Mouse (Mus musculus) kidney, postnatal 36 days (tissue): ENCODE measurements around the gene Fam89b.

ENCODE experiments used
- DNase-seq, 2 experiments: peaks; one replicate each; pipeline ENCODE4 v3.0.0; 2021 to 2022; ENCODE audit warnings: mixed read lengths in 2 of 2

Fam89b gene

DNA sequence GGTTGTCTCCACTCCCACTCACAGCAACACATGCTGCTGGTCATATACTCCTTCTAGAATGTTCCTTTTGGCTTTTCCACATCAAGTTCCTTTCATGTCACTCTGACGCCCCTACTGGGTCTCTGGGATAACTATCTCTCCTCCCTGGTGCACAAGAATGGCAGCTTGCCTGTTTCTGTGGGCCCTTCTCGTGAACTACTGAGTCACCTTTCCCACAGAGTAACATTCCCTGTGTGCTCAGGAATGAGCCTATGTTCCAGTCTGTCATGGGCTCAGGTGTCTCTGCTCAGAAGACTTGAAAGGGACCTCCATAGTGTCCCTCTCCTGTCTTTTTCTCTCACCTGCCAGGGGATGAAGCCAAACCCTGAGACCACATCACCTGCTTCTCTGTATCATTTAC lies 10.0 kb upstream of the Fam89b start:
- no peak for DNase-seq

DNA sequence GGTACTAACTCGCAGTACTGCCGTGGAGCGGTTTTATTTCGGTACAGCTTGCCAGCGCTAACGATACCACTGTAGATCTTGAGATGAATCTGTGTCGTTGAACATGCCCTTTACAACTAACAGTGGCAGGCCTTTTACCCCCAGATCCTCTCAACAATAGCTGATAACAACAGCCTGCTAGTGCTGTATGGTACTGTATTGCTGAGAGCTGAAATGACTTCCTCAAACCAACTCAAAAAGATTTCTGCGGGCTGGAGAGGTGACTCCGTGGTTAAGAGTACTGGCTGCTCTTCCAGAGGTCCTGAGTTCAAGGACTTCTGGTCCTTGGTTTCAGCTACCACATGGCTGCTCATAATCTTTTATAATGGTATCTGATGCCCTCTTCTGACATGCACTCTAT lies 4.9 kb upstream of the Fam89b start:
- DNase-seq: no peak

DNA sequence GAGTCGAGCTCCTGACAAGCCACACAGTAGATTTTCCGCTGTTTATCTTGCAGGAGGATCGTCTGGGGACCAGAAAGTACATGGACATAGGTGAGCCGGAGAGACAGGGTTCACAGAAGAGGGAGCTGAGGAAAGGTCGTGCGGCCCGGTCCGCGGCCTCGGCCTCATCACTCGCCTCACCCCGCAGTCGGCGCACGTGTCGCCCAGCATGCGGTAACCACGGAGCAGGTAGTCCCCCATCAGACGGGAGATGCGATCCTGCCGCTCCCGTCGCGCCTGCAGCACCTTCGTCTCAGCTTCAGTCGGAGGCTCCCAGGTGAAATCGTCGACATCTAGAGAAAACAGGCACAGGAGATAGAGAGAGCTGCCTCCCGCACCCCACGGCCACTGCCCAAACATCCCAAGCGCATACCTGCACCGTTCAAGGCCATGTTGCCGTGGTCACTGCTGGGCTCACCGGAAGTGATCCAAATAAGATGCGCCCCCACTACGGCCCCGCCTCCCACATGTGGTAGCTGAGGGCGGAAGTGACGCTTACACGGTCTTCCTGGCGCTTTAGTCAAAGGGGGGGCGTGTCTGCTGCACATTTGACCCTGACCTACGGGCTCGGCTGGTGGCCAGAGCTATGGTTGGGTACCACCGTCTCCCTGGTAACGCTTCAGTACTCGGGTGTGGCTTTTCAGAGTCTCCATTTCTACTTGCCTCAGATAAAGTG lies 2.0 kb upstream of the Fam89b start:
- DNase-seq: peak; percentile 96 to 97

DNA sequence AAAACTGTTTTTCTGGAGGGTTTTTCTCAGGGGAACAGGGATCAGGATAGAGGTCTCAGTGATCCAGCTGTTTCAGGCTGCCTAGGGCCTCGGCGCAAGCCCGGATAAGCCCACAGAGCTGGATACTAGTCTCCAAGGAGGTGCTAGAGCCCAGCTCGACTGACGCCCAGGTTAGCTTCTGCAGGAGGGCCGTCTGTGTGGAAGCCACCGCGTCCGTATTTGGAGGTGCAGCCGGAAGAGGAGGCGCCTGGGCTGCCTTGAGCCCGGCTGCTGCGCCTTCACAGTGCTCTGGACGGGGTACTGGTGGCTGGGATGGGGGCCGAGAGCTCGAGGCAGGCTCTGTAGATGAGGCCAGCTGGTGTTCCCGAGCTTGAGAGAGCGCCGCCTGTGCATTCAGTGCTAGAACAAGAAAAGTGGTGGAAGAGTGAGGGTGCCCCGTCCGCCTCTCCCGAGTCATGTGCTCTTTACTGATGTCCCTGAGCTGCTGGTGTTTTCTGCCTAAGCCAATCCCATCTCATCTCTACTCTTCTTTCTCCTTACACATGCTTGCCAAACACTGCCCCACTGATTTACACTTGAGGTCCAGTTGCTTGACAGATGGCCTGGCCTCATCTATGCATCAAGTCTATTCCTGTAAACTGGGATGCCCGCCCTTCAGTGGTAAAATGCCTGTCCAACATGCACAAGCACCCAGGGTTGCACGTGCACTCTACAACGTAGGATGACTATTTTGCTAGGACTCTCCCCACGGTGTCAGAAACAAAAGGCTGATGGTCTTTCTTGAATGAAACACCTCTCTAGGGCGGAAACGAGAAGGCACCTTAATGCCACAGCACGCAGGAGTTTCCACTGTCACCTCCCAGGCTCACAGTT lies 1.1 kb upstream of the Fam89b start:
- peak in 1 of 2 experiments; percentile 48 for DNase-seq

DNA sequence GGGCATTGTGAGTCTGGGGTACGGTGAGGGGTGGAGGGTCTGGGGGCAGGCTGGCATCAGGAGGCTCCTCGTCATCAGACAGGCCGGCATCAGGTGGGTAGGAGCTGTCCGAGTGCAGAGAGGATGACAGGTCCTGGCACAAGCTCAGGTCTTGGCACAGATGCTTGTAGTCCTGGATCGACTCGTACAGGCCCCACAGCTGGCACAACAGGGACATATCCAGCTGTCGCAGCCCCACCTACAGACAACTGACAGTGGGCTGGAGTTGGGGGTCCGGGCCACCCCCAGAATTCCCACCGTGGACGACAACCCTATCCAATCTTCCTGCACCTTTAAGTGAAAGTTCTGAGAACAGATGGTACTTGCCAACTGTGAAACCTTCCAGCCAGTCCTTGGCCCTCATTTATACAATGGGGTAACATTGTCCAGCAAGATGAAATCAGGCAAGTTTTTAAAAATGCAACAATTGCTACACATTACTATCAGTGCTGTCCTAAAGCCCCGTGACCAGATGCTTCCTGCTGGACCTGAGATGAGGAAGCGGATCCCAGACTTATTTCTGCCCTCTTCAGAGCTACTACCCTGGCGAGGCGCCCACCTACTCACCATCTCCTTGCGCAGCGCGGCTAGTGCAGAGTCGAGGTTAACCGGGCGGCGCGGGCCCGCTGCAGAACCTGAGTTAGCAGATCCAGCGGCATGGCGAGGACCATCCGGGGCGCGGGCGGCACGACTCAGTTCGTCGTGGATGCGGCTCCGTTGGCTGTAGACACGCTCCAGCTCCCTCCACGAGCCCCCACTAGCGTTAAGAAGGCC lies 616 bp downstream of the Fam89b start:
- DNase-seq: peak in 1 of 2 experiments; percentile 76

DNA sequence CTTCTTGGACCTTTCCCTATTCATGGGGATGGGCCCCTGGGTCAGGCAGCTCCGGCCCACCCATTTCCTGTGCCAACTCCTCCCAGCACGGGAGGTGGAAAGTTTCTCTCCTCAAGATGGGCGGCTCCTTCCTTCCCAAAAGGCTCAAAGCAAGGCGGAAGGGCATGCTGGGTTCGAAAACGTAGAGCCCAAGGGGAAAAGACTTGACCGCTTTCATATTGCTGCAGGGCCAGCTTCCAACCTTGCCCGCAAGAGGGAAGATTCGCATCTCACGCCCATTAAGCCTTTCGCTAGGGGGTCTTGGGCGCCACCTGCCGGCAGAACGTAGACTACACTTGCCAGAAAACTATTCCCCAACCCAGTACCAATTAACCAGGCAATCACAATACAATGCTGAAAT lies 1.8 kb downstream of the Fam89b start:
- DNase-seq: peak; percentile 83 to 94

DNA sequence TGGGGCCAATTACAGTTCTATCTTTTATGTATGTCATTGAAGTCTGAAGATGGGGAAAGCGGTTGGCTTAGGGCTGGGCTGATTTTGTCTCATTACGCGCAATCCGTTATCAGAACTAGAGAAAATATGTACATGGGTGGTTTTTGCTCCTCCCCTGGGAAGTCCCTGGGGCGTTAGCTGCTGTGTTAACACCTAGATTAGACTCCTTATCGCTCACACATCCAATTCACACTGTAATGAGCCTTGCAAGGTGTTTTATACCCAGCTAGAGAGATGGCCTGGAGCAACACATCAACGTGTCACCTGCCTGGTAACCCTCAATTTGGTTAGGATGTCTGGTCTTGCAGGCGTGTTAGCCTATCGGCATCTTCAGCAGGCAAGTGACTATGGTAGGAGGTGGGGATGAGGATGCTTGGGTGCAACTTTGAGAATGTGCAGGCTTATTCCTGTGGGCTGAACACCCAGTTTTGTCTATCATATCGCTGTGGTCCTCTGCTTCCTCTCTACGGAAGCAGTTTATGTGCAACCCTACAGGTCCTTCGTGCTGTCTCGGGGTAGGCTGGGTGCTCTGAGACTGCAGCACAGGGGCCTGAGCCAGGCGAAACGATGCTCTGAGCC lies 2.4 kb downstream of the Fam89b start:
- no peak for DNase-seq

DNA sequence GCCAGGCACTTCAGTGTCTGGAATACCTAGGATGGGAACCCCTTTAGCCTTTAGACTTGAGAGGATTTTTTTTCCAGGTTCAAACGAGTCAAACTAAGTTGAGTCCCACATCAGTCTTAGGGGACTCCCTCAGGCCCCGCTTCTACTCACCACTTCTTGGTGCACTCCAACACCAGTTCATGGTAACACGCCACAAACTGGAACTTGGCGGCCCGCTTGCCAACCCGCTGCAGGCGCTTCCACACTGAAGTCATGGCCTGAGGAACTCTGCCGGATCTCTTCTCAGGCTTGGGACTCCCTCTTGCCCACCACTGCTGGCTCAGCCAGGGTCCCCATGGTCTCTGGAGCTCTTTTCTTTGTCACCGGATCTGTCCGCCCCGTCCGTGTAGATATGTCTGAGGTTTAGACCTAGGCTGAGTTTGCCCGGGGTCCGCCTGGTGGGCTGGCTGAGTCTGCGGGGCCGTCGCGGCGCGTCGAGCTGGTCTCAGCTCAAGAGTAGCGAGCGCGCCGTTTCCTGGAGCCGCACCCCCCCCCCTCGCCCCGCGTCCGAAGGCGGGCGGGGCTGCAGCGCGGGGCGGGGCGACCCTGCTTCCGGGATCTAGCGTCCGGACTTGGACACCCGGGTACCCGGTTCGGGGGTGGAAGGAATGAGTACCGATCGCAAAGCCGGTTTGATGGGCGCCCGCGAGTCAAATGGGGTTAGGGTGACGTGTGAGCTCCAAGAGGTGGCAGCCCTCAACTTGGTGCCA lies 3.5 kb downstream of the Fam89b start, which contains the start of gene Ehbp1l1:
TSS of gene Ehbp1l1 (minus strand) at position 551 of the 749 bp plus-strand sequence.
- DNase-seq: peak; percentile 75 to 92

DNA sequence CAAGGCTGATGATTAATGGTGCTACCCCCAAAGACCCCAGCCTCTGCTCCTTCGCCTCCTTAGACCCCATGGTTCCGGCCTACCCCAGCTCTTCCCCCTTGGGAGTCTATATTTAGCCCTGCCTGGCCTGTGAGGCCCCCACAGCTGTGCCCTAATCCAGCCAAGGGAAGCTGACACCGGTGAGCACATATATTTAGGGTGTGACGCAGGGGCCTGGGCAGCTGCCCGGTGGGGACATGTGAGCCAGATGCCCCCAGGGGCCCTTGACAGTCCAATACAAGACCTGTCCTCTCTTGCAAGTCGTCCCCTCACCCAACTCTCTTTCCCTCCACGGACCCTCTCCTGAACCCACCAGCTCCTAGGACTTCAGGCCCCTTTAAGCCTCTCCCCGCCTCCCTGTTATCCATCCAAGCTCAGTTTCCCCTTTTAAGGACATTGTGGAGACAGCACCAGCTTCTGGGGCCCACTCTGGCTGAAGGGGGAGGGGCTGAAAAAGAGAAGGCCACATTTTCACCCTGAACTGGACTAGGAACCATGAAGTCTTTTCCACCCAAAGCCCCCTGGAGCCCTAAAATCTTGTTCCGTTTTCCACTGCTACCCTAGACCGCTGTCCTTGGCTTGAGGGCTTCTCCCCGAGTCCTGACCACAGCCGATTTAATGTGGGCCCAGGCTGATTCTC lies 4.3 kb downstream of the Fam89b start:
- peak in 1 of 2 experiments; percentile 43 for DNase-seq

DNA sequence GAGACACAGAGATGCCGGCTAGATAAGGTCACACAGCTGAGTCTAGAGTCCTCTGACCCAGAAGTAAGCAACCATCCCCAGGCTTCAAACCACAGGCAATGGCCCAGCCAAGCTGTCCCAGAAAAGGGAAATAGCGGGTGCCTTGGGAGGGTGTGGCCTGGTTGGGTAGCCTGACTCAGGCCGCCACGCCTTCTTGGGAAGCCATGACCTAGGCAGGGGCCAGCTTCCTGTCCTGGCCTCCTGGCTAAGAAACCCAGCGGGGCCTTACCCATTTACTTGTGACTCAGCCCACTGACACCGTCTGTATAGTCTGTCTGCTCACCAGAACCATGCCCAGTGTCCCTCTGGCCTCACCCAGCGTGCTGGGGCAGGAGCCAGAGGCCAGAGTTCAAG lies 4.9 kb downstream of the Fam89b start:
- peak; percentile 79 to 86 for DNase-seq

DNA sequence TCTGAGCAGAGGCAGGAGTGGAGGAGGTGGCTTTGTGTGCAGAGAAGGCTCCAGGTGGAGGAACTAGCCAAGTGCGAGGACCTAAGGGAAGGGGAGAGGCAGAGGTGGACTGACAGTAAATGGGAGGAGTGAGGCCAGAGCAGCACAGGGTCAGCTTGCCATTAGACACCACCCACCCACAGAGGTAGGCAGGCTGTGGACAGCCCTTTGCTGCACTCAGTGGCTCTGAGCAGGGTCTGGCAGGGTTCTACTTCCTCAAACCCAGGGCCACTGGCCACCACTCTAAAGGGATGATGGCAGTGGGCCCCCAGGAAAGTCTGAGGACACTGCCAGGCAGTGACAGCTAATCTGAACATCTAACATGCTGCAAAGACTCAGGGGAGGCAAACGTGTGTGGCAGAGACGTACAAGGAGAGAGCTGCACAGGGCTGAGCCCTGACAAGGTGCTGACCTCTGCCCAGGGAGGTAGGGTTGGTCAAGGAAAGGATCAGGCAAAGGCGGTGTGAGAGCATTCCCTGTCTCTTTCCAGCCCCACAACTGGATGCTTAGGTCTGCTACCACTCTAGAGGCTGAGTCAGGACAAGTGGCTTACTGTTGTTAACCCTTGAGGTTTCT lies 5.4 kb downstream of the Fam89b start:
- DNase-seq: no peak

DNA sequence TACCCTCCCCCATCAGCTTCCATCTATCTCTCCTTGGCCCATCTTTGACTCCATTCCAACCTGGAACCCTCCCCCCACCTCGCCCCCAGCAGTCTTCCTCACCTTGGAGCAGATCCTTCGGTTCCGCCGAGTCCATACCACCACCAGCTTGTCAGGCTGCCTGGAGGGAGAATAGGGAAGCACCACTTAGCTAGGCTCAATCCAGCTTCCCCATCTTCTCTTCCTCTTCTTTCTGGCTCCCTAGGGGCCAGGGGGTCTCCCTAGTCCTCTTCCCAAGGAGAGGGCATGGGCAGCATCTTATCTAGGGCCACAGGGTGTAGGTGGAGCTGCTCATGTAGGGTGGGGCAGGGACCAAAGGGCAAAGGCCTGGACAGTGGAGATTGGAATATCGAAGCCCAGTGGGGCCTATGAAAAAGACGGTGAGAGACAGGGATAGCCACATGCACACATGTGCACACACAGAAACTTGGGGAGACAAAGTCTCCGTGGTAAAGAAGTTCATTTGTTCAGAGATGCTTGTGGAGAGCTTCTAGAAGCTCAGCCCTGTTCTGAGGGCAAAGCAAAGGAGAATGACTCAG lies 6.5 kb downstream of the Fam89b start:
- DNase-seq: no peak

DNA sequence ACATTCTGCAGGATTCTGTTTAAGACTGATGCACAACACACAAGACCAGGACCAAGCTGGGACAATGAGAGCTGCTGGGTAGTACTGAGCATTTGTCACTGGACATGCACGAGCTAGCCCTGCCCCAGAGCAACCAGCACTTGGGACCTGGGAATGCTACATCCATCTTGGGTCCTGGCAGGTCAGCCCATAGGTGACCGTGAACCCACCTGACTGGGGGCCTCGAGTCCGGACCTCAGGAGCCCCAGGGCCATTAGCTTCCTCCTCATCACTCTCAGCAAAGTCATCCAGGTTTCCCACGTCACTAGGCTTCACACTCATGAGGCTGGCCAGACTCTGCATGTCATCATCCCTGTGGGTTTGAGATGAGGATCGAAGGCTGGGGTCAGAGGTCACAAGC lies 8.2 kb downstream of the Fam89b start:
- no peak for DNase-seq

DNA sequence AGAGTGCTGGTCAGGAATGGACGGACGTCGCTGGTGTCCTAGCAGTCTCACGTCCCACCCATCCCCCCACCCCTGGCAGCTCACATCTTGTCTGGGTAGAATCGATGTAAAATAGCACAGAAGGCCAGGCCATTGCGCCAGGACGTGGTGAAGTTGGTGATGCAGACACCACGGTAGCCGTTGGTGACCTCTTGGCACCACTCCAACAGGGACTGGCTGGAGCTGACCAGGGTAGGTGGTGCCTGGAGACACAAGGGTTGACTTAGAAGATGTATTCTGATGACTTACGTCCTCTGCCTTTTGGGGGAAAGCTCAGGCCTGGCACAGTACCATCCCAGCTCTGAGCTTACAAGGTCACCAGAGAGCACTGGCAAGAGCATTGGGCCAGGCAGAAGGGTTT lies 12.5 kb downstream of the Fam89b start:
- peak in 1 of 2 experiments; percentile 40 for DNase-seq

DNA sequence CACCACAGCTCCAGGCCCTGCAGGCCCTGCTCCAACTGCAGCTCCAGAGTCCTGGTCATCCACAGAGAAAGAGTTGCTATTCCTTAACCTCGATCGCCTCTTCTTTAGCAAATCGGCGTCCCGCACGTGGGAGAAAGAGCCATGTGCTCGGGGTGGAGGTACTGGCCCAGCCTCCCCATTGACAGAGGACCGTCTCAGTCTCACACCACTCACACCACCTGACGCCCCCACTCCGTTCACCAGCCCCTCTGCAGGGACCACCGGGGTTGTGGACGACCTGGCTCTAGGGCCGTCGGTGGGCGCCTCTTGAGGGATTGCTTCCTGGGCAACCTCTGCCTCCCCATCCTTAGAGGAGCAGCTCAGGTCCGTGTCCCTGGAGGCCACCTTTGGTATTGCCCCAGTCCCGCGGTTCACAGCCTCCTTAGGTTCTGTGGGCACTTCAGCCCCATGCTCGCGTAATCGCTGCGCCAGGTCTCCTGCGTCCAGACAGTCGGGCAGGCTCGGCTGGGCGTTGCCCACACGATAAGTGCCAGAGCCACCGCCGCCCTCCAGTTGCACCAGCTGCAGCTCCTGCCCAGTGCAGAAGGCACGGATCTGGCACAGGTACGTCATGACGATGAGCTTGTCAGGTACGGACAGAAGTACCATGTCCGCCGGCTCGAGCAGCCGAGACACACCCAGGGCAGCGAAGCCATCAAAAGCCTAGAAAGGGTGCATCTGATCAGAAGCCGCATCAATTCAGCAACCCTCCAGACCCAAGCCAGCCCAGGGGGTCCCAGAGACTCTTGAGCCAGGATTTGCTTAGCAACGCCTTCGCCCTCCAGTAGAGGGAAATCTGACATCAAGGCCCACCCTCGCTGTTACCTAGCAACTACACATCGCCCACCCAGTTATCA lies 13.4 kb downstream of the Fam89b start:
- DNase-seq: peak in 1 of 2 experiments; percentile 75

DNA sequence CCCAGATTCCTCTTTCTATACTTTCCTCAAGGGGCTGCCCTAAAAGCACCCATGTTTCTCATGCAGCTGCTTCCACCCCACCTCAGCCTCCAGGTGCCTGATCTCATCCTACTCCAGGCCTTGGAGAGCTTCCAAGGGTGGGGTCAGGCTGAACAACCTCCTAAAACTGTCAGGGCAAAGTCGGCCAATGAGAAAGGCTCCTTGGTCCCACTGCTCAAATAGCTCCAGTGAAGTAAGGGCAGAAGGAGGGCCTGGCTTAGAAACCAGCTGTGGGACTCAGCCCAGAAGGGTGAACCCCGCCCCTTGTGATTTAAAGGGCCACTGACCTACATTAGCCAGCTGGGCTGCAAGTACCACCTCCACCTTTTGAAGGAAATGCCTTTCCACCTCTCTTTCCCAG lies 15.7 kb downstream of the Fam89b start:
- DNase-seq: peak; percentile 77 to 86

DNA sequence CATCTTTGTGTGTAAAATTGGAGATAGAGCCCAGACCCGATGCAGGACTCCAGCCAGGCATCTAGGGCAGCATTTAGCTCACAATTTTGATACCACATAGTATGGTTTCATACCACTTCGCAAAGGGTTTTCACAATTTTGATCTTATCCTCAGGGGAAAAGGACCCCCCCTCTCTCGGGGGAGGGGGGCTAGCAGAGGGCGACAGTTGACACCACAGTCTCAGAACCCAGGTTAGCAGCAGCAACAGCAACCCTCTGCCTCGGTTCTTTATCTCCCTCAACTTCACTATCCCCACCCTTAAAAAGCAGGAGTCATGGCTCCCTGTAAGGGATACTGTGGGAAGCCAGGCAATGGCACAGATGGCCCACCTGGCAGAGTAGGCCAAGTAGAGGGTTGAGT lies 16.2 kb downstream of the Fam89b start:
- DNase-seq: no peak

DNA sequence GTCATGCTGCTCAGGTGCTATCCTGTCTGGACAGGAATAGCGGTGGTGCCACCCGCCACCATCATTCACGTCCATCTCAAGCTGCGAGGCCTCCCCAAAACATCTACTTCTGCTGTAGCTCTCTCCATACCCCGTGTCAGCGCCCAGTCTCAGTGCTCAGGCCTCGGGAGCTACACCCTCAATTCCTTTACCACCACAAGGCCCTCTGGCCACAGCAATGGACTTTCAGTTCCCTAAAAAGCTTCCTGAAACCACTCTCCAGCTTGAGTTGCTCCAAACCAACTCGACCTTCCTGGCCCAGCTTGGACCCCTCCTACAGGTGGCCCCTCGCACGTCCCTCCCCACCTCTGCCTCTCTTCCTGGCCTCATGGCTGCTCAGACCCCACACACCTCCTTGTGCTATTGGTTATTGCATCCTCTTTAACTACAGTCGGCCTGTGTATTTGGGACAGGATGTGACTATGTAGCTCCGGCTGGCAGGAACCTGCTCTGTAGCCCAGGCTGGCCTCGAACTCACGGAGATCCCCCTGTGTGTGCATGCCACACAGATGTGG lies 17.5 kb downstream of the Fam89b start:
- DNase-seq: no peak

DNA sequence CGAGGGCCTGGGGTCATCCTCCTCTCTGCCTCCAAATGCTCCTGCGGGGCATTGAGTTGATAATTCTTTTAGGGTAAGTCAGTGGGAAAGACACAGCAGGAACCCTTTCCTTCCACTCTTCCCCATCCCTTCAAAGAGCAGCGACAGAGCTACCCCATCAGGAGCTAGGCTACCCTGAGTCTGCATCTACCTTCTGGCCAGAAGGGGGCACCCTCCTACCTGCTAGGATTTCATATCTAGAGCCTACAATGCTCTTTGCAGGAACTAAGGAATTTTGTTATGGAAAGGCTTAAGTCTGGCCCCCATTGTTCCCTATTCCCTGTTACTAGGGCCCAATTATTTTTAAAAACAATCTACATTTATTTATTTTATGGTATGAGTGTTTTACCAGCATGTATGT lies 18.2 kb downstream of the Fam89b start:
- peak; percentile 91 to 93 for DNase-seq
